Mouse (Mus musculus): Measurements from ENCODE around the gene Xylt1.

Xylt1 gene

DNA sequence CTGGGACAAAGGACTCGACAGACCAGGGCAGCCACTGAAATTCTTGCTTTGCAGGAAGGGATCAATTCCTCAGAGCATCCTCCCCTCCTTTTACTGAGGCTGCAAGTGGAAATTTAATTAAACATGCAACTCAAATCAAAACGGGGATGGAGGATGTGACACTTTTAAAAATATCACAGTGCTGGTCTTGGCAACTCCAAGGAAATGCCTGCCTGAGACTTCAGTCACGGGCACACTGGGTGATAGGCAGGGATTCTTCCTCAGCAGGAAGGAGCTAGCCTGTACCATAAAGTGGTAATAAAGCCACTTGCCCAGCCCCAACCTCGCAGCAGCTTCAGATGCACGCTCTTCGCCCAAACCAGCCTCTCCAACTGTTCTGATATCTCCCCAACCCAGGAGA lies 339.6 kb downstream of the Xylt1 start:
- DNase-seq, result no peak
